Mouse (Mus musculus) forelimb bud, embryonic 11.5 days (tissue): Measurements from ENCODE around the gene Fbxl19.

Experiments used
- DNase-seq: peaks from one replicate; pipeline ENCODE4 v3.0.0-alpha.2; 2012; ENCODE audit warnings: low read depth, low spot score

Gene Fbxl19

GRCm38 (mm10) chr7:127744366-127745045 is at the start of gene Fbxl19:
Fbxl19 (plus strand) TSS chr7:127744543.
- DNase-seq: peak; percentile 74

GRCm38 (mm10) chr7:127698986-127699385 is 45.4 kb upstream of the Fbxl19 start:
- no peak for DNase-seq

- no peak for DNase-seq
Observed at GRCm38 (mm10) chr7:127700712-127701331, 43.5 kb upstream of the Fbxl19 start.

GRCm38 (mm10) chr7:127703561-127704178 is 40.7 kb upstream of the Fbxl19 start:
- no peak for DNase-seq

- DNase-seq: no peak
Observed at GRCm38 (mm10) chr7:127704598-127704997, 39.7 kb upstream of the Fbxl19 start.

- no peak for DNase-seq
Observed at GRCm38 (mm10) chr7:127705706-127706105, 38.6 kb upstream of the Fbxl19 start.

- peak; percentile 63 for DNase-seq
Observed at GRCm38 (mm10) chr7:127707045-127707956, 37.0 kb upstream of the Fbxl19 start.

GRCm38 (mm10) chr7:127707957-127708206 is 36.5 kb upstream of the Fbxl19 start:
- DNase-seq: no peak

- peak; percentile 93 for DNase-seq
Observed at GRCm38 (mm10) chr7:127708207-127709078, 35.9 kb upstream of the Fbxl19 start, which contains the start of gene Bcl7c. Bcl7c (minus strand) TSS chr7:127708933.

- DNase-seq: no peak
Observed at GRCm38 (mm10) chr7:127709261-127709979, 34.9 kb upstream of the Fbxl19 start.

GRCm38 (mm10) chr7:127711031-127711430 is 33.3 kb upstream of the Fbxl19 start:
- DNase-seq: no peak

GRCm38 (mm10) chr7:127711456-127711855 is 32.9 kb upstream of the Fbxl19 start:
- no peak for DNase-seq

GRCm38 (mm10) chr7:127712461-127713385 is 31.6 kb upstream of the Fbxl19 start, which contains the start of gene Ctf1:
Ctf1 (plus strand) TSS chr7:127712736.
- DNase-seq: peak; percentile 88

- DNase-seq: no peak
Observed at GRCm38 (mm10) chr7:127714816-127715215, 29.5 kb upstream of the Fbxl19 start.

- DNase-seq: peak; percentile 36
Observed at GRCm38 (mm10) chr7:127716992-127717391, 27.4 kb upstream of the Fbxl19 start.

GRCm38 (mm10) chr7:127718339-127718738 is 26.0 kb upstream of the Fbxl19 start:
- no peak for DNase-seq

- no peak for DNase-seq
Observed at GRCm38 (mm10) chr7:127719258-127719657, 25.1 kb upstream of the Fbxl19 start.

- no peak for DNase-seq
Observed at GRCm38 (mm10) chr7:127725490-127725889, 18.9 kb upstream of the Fbxl19 start.

- no peak for DNase-seq
Observed at GRCm38 (mm10) chr7:127725924-127726323, 18.4 kb upstream of the Fbxl19 start.
